Mouse (Mus musculus) lung, adult 18-20 months (tissue): ENCODE data around the gene Adamts9.

Source experiments
- DNase-seq, 2 experiments: peaks; one replicate each; pipeline ENCODE4 v3.0.0; 2022; ENCODE audit warnings: mixed read lengths in 2 of 2

Gene Adamts9

GRCm38 (mm10) chr6:92943057-92943781 is at the start of gene Adamts9:
Gene Adamts9, minus strand, starts transcription at chr6:92943492.
- DNase-seq, result peak; percentile 91 to 95

DNA sequence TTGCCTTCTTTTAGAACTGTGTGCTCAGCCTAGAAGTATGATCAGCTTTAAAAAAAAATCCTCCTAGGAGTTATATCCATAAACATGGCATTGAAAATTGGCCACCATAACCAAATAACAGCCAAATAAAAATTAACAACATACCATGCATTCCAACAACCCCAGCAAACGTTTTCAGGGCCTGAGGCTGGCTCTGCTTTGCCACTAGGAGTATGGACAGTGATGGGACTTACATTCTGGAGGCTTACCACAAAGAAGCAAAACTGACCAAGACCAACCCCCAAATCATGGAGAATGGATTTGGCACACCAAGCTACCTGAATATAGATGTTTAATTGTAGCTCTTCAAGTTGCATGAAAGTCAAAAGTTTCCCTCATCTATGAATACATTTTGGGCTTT is 48.3 kb upstream of the Adamts9 start:
- no peak for DNase-seq

DNA sequence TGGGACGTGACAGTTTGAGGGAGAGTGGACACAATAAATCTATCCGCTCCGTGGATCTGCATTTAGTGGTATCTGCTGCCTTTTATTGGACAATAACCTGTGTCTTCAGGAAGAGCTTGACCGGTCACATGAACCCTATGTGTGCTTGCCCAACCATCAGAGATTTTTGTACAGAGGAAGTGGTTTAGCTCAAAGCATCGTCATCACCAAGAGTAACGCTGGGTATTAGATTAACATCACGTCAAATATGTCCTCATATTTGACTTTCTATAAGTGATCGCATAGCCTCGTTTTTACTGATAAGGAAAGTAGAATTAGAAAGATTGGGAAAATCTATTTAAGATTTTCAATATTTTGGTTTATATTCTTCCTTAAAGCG is 45.3 kb upstream of the Adamts9 start:
- no peak for DNase-seq

DNA sequence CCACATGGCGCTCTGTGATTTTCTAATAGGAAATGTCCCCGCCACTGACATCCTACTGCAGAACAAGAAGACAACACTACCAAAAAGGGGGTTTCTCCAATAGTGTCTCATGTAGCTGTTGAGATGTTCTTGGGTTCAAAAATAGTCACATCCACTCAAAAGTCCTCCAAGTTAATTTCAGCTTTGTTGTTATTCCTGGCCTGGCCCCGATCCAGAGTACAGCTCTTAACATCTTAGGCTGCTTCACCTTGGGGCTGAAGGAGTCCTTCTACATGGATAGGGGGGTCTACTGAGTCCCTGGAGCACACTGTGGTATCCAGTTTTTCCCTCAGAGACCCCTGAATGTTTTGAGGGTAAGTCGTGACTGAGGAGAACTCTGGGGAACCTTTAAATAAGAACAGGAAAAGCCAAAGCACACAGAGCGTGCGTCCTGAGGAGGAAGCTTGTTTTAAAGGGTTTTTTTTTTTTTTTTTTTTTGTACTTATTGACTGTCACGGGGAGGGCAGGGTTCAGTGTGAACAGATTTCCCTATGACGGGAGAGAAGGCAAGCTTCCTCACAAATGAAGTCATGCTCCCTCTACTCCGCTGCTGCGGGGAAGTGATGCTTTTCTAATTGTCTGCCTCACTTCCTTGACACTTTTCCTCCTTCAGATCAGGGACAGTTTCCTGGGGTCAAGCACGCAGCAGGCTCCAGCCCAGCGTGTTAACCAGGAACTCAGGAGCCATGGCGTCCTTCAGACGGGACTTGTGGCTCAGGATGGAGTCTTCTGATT is 44.7 kb upstream of the Adamts9 start:
- peak; percentile 25 to 30 for DNase-seq

- no peak for DNase-seq
These were observed 44.1 kb upstream of the Adamts9 start for GRCm38 (mm10) chr6:92987366-92987765.

DNA sequence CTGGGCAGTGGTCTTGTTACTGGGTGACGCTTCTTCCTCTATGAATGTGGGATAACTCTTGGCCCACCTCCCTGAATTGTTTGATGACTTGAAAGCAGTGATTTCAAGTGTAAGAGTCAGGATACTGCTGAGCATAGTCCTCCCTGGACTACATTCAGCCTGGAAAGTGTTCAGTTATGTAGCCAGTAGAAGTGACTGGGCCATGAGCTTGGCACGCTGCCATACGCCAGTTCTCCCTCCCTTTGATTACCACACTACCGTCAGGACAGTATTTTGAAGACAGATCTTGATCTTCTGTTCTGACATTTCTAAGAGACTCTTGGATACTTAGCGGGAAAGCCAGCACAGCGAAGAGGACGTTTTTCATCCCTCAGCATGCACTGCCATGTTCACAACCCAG is 40.1 kb upstream of the Adamts9 start:
- DNase-seq, result peak; percentile 32 to 46

GRCm38 (mm10) chr6:92981451-92982186 is 38.3 kb upstream of the Adamts9 start:
- no peak for DNase-seq

- no peak for DNase-seq
These were observed 30.0 kb upstream of the Adamts9 start for GRCm38 (mm10) chr6:92973340-92973739.

DNA sequence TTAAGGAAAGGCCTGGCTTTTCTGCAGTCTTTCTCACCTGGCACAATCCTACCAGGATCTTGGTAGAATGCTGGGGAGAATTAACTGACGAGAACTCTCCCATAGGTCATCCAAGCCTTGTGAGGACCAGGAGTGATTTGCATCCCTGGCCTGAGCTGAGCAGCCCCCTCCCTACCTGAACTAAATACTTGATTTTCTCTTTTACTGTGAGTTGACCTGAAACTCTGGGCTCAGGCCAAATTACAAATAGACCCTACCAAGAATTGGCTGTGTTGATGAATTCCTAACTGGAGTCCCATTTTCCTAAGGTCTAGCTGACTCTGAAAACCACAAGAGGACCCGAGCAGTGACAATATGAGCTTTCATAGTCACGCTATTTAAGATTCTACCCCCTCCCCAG is 25.4 kb upstream of the Adamts9 start:
- DNase-seq, result no peak

- peak in 1 of 2 experiments; percentile 57 for DNase-seq
These were observed 24.9 kb upstream of the Adamts9 start for GRCm38 (mm10) chr6:92968216-92968615.

- DNase-seq, result peak in 1 of 2 experiments; percentile 25
These were observed 19.7 kb upstream of the Adamts9 start for GRCm38 (mm10) chr6:92962966-92963365.

- DNase-seq, result no peak
These were observed 17.7 kb upstream of the Adamts9 start for GRCm38 (mm10) chr6:92960997-92961396.

- no peak for DNase-seq
These were observed 16.1 kb upstream of the Adamts9 start for GRCm38 (mm10) chr6:92959416-92959815.

GRCm38 (mm10) chr6:92947337-92948042 is 4.2 kb upstream of the Adamts9 start:
- no peak for DNase-seq

GRCm38 (mm10) chr6:92944711-92945110 is 1.4 kb upstream of the Adamts9 start:
- DNase-seq, result peak; percentile 54 to 74

DNA sequence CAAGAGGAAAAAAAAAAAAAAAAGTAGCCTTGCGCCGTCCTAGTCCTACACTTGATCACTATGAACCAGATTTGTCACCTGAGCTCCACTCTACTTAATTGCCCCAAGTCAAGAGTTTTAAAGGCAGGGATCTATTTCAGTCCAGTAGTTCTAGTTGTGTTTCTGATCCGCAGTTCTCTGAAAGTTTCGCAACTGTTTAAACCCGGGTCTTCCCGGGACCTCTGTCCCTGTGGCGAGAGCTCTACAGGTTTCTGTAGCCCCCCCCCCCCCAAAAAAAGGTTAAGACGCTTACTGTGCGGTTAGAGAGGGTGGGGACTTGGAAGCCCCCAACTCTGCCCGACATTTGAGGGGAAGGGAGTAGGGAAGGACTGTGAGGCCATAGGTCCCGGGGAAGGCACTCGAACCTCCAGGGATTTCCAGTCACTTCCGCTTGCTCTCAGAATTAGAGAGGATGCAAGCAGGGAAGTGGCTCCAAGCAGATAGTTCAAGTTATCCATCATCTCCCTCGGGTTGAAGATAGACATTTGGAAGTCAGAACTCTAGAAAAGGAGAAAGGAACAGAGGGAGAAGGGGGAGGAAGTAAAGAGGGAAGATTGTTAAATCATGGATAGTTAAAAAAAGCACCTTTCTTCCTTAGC is 875 bp upstream of the Adamts9 start:
- no peak for DNase-seq

DNA sequence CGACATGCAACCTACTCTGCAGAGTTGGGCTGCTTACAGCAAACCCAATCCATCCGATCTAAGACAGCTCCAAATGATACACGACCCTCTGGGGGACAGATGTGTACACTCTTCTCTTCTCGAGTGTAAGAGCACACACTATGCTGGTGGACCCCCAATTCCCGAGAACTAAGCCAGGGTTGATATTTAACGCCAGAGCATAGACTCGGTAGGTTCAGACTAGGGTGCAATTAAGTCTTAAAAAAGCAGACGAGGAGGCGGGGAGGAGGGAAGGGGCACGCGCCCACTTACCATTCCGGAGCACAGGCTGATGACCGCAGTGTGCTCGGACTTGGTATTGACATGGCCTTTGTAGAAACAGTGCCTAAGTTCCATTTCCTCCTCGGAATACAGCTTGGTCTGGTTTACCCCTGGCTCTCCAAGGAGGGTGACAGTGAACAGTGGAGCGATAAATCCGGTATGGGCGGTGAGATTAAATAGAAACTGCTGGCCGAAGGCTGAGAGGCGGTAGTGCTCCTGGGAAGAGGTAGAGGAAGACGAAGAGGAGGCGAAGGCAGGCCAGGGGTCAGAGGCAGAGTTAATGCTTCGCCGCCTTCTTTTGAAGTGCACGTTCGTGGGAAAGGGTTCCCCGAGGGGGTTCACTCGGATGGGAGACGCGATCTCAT is 1.4 kb downstream of the Adamts9 start:
- DNase-seq, result peak; percentile 18 to 29

DNA sequence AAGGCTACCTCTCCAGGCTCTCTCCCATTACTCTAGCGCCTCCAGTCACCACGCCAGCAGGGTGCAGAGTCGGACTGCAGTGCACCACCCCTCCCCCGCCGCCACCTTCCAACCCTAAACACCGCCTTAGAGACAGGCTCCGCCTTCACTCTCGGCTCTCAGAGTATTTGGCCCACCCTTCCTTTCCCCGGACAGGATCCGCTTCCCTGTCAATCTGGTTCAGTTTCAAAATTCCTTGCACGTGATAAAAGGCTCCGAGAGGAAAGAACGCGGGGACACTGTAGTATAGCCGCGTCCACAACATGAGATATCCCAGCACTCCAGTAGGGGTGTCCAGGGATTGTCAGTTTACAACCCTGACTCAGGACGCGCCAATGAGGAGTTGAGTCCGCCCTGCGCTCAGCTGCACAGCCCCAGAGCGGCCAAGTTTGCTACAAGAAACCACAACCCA is 2.0 kb downstream of the Adamts9 start:
- DNase-seq, result peak; percentile 94 to 96

DNA sequence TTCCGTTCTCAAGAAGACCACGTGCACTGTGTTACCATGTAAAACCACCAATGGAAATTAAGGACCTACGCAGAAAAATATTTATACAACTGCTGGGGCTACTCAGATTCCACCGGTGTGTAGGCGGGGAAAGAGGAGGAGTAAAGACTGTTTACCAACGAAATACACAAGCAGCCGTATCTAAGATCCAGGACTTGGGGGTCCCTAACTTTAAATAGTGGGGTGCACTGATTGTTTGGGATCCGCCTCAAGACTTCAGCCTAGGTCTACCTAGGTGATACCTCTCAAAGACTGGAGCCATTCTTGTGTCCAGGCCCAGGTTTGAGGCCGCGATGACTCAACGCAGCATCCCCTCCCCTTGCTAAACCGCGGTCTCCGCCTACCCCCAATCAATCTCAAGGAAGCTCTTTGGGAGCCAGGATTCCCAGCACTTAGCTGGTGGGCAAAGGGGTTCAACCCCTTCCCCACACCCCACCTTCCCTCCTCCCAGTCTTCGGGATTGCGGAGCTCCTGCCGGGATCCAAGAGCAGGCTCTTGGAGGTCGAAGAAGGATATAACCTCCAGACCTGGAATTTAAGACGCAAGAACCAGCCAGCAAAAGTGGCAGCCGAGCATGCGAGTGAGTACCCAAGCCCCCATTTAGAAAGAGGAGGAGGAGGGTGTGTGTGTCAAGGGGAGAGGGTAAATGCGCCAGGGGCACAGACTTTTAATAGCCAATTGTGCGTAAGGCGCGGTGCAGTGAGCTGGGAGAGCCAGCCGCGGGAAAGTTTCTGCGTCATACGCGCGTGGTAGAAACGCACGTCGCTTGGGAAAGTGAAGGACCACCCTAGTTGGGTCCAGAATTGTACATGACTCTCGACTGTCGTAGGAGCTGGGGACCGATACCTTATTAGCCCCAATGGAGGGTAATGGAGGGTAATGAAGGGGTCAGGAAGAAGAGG is 2.8 kb downstream of the Adamts9 start:
- DNase-seq, result peak; percentile 71 to 75

- no peak for DNase-seq
These were observed 15.0 kb downstream of the Adamts9 start for GRCm38 (mm10) chr6:92928261-92928660.
